Mouse (Mus musculus) bone marrow, adult 2 months (tissue): ENCODE measurements at regions not wholly inside any gene's neighbourhood (a gene's known extent, or its start where the extent isn't known, plus 50 kb on each side); places are given as distances from the start of the nearest gene placed in this dataset.

Experiments
- H3K27ac ChIP-seq: fragments of 200-500 bp; 2 replicates; pipeline ENCODE4 v1.5.1; 2012; ENCODE audit warnings: low read depth, mild to moderate bottlenecking, control low read depth, inconsistent platforms, low read length; ENCODE audit not compliant: control insufficient read depth, poor library complexity, insufficient read depth
- H3K4me1 ChIP-seq: fragments of 200-500 bp; 2 replicates; pipeline ENCODE4 v1.6.1; 2011; ENCODE audit warnings: low read length; ENCODE audit not compliant: control insufficient read depth, insufficient read depth
- H3K4me3 ChIP-seq: fragments of 200-500 bp; replicated peaks from 2 replicates; pipeline ENCODE3; 2011; ENCODE audit warnings: mild to moderate bottlenecking, low read depth, low read length, control low read depth; ENCODE audit not compliant: control insufficient read depth
- CTCF ChIP-seq: fragments of 200-500 bp; IDR thresholded peaks from 2 replicates; pipeline ENCODE4 v1.5.1; 2011; ENCODE audit warnings: low read length, control low read depth; ENCODE audit not compliant: control insufficient read depth, insufficient read depth
- POLR2A ChIP-seq: fragments of 200-500 bp; IDR thresholded peaks from 2 replicates; pipeline ENCODE4 v1.6.1; 2011; ENCODE audit warnings: low read depth, mild to moderate bottlenecking, control low read depth, low read length, borderline replicate concordance; ENCODE audit not compliant: control insufficient read depth
- WGBS: fragments of 180-500 bp; shearing (Covaris S2); methylation state at CpG from one replicate; pipeline ENCODE4 v1.1.7; 2018; 5-methylcytosine and 5-hydroxymethylcytosine counted together

- H3K4me3 ChIP-seq, result no peak overlapping the region
- no peak for TF ChIP-seq POLR2A
- no peak for TF ChIP-seq CTCF
- H3K27ac ChIP-seq, result no peak overlapping the region
- 76% methylated on average over 3 of the region's 3 CpGs for WGBS
- H3K4me1 ChIP-seq, result no peaks in the 10 kb centered on the region
Measured at GRCm38 (mm10) chr3:103492211-103492610, 82.8 kb upstream of the Syt6 start.

- TF ChIP-seq CTCF (no peak), POLR2A (no peak)
- Histone ChIP-seq H3K27ac (no peak overlapping the region), H3K4me1 (no peaks in the 10 kb centered on the region), H3K4me3 (no peak overlapping the region)
- WGBS, result 81% methylated on average over 1 of the region's 1 CpGs
Measured at GRCm38 (mm10) chr3:103493623-103494022, 81.4 kb upstream of the Syt6 start.

GRCm38 (mm10) chr3:103494043-103494442 is 81.0 kb upstream of the Syt6 start:
- H3K4me3 ChIP-seq, result no peak overlapping the region
- H3K4me1 ChIP-seq, result no peaks in the 10 kb centered on the region
- no peak overlapping the region for H3K27ac ChIP-seq
- no peak for TF ChIP-seq CTCF
- no peak for TF ChIP-seq POLR2A
- WGBS, result 25% methylated on average over 3 of the region's 3 CpGs

- Histone ChIP-seq H3K27ac (no peak overlapping the region), H3K4me3 (no peak overlapping the region), H3K4me1 (peaks cover 3% of the 10 kb centered on the region; the same call in 1 of the 2 replicates)
- TF ChIP-seq POLR2A, result no peak
- TF ChIP-seq CTCF, result no peak
- 77% methylated on average over 6 of the region's 6 CpGs for WGBS
Measured at GRCm38 (mm10) chr3:103496083-103496482, 78.9 kb upstream of the Syt6 start.

GRCm38 (mm10) chr3:103496683-103497082 is 78.3 kb upstream of the Syt6 start:
- peaks cover 3% of the 10 kb centered on the region; the same call in 1 of the 2 replicates for H3K4me1 ChIP-seq
- no peak overlapping the region for H3K4me3 ChIP-seq
- 84% methylated on average over 3 of the region's 3 CpGs for WGBS
- TF ChIP-seq POLR2A (no peak), CTCF (no peak)
- H3K27ac ChIP-seq, result no peak overlapping the region

- WGBS, result 74% methylated on average over 3 of the region's 3 CpGs
- no peak for TF ChIP-seq CTCF
- no peak for TF ChIP-seq POLR2A
- Histone ChIP-seq H3K27ac (no peak overlapping the region), H3K4me3 (no peak overlapping the region), H3K4me1 (peaks cover 3% of the 10 kb centered on the region; the same call in 1 of the 2 replicates)
Measured at GRCm38 (mm10) chr3:103497696-103498095, 77.3 kb upstream of the Syt6 start.

- H3K4me3 ChIP-seq, result no peak overlapping the region
- TF ChIP-seq CTCF, result no peak
- TF ChIP-seq POLR2A, result no peak
- H3K27ac ChIP-seq, result no peak overlapping the region
- 82% methylated on average over 4 of the region's 4 CpGs for WGBS
- peaks cover 3% of the 10 kb centered on the region; the same call in 1 of the 2 replicates for H3K4me1 ChIP-seq
Measured at GRCm38 (mm10) chr3:103498458-103498857, 76.6 kb upstream of the Syt6 start.

GRCm38 (mm10) chr3:103499801-103500200 is 75.2 kb upstream of the Syt6 start:
- WGBS, result 6% methylated on average over 1 of the region's 1 CpGs
- no peak overlapping the region for H3K27ac ChIP-seq
- H3K4me1 ChIP-seq, result peaks cover 3% of the 10 kb centered on the region; the same call in 1 of the 2 replicates
- H3K4me3 ChIP-seq, result no peak overlapping the region
- no peak for TF ChIP-seq POLR2A
- TF ChIP-seq CTCF, result no peak

- TF ChIP-seq POLR2A (no peak), CTCF (no peak)
- peaks cover 3% of the 10 kb centered on the region; the same call in 1 of the 2 replicates for H3K4me1 ChIP-seq
- 4% methylated on average over 4 of the region's 4 CpGs for WGBS
- H3K4me3 ChIP-seq, result no peak overlapping the region
- H3K27ac ChIP-seq, result no peak overlapping the region
Measured at GRCm38 (mm10) chr3:103500366-103500765, 74.7 kb upstream of the Syt6 start.
